Mouse (Mus musculus) intestine, postnatal 0 days (tissue): ENCODE data around the gene Snupn. TPM values are rescaled to one million over a fixed set of nuclear protein-coding genes. Genes with fewer than 3 reads are reported as not detected.

Experiments
- ATAC-seq: fragments of 200-750 bp; cut with Nextera tagmentation; 2 replicates; pipeline ENCODE4 v1.8.0; 2017; ENCODE audit warnings: mild to moderate bottlenecking, moderate TSS enrichment, moderate library complexity
- H3K27ac ChIP-seq: fragments of 300-500 bp; sonication (generic); 2 replicates; pipeline ENCODE4 v1.5.1; 2014; ENCODE audit warnings: mild to moderate bottlenecking, low read depth, low read length, moderate library complexity
- H3K27me3 ChIP-seq: fragments of 300-500 bp; sonication (generic); replicated peaks from 2 replicates; pipeline ENCODE4 v1.6.1; 2014; ENCODE audit warnings: low read length, mixed read lengths; ENCODE audit not compliant: control insufficient read depth, insufficient read depth
- H3K36me3 ChIP-seq: fragments of 300-500 bp; sonication (generic); 2 replicates; pipeline ENCODE4 v1.6.1; 2014; ENCODE audit warnings: mild to moderate bottlenecking, moderate library complexity; ENCODE audit not compliant: control insufficient read depth, insufficient read depth
- H3K4me1 ChIP-seq: fragments of 300-500 bp; sonication (generic); replicated peaks from 2 replicates; pipeline ENCODE4 v1.6.1; 2014; ENCODE audit warnings: antibody characterized with exemption, low read length, mixed read lengths; ENCODE audit not compliant: control insufficient read depth, insufficient read depth
- H3K4me2 ChIP-seq: fragments of 300-500 bp; sonication (generic); replicated peaks from 2 replicates; pipeline ENCODE4 v1.6.1; 2014; ENCODE audit warnings: low read depth, mild to moderate bottlenecking, moderate library complexity
- H3K4me3 ChIP-seq: fragments of 300-500 bp; sonication (generic); 2 replicates; pipeline ENCODE4 v1.5.1; 2014; ENCODE audit warnings: low read depth, low read length
- H3K9ac ChIP-seq: fragments of 300-500 bp; sonication (generic); 2 replicates; pipeline ENCODE4 v1.6.1; 2014; ENCODE audit warnings: mild to moderate bottlenecking, low read depth, low read length
- H3K9me3 ChIP-seq: fragments of 300-500 bp; sonication (generic); 2 replicates; pipeline ENCODE4 v1.6.1; 2016; ENCODE audit warnings: mixed run types; ENCODE audit not compliant: control insufficient read depth
- CTCF ChIP-seq: sonication (generic); IDR thresholded peaks from 2 replicates; pipeline ENCODE4 v1.5.1; 2016; ENCODE audit warnings: low read depth, mild to moderate bottlenecking, control low read depth, antibody characterized with exemption, moderate library complexity
- WGBS: fragments of 180-500 bp; shearing (Covaris S2); extraction: QIAGEN DNeasy Blood & Tissue Kit; methylation state at CpG from one replicate; pipeline ENCODE4 v1.1.7; 2014; 5-methylcytosine and 5-hydroxymethylcytosine counted together
- polyA plus RNA-seq: library from polyadenylated mRNA; unstranded; fragments of >200 nt; fragmentation: Nextera tagmentation; extraction: Ambion mirVana; gene quantifications from 2 replicates; pipeline ENCODE4 v1.2.1, GENCODE M21; 2015

The Snupn gene
- polyA plus RNA-seq, 1 experiment from 2014 or later = 5.9 TPM

- Histone ChIP-seq H3K4me2 (peak overlapping the region; percentile 81), H3K36me3 (peaks cover 8% of the 10 kb centered on the region; the same call in 1 of the 2 replicates), H3K4me3 (peak overlapping the region; percentile 27; the same call in 1 of the 2 replicates), H3K4me1 (0 out of 2 replicates have a peak, but pooled peaks cover 4% of the 10 kb centered on the region), H3K9ac (peak overlapping the region; percentile 34), H3K27me3 (no peaks in the 10 kb centered on the region), H3K9me3 (no peaks in the 10 kb centered on the region), H3K27ac (no peak overlapping the region)
- WGBS = 54% methylated on average over 8 of the region's 8 CpGs
- no peak for ATAC-seq
- TF ChIP-seq CTCF = no peak
Observed at GRCm38 (mm10) chr9:56923841-56924650, 26.6 kb upstream of the Snupn start.

GRCm38 (mm10) chr9:56924651-56925027 lies 26.0 kb upstream of the Snupn start:
- no peak overlapping the region; the same call in 1 of the 2 replicates for H3K27ac ChIP-seq
- H3K4me2 ChIP-seq = peak overlapping the region; percentile 81
- TF ChIP-seq CTCF = no peak
- ATAC-seq = no peak
- H3K9ac ChIP-seq = peak overlapping the region; percentile 34; the same call in 1 of the 2 replicates
- H3K36me3 ChIP-seq = peaks cover 8% of the 10 kb centered on the region; the same call in 1 of the 2 replicates
- 29% methylated on average over 7 of the region's 7 CpGs for WGBS
- no peaks in the 10 kb centered on the region for H3K9me3 ChIP-seq
- H3K4me3 ChIP-seq = peak overlapping the region; percentile 27
- 0 out of 2 replicates have a peak, but pooled peaks cover 4% of the 10 kb centered on the region for H3K27me3 ChIP-seq
- 0 out of 2 replicates have a peak, but pooled peaks cover 4% of the 10 kb centered on the region for H3K4me1 ChIP-seq

DNA sequence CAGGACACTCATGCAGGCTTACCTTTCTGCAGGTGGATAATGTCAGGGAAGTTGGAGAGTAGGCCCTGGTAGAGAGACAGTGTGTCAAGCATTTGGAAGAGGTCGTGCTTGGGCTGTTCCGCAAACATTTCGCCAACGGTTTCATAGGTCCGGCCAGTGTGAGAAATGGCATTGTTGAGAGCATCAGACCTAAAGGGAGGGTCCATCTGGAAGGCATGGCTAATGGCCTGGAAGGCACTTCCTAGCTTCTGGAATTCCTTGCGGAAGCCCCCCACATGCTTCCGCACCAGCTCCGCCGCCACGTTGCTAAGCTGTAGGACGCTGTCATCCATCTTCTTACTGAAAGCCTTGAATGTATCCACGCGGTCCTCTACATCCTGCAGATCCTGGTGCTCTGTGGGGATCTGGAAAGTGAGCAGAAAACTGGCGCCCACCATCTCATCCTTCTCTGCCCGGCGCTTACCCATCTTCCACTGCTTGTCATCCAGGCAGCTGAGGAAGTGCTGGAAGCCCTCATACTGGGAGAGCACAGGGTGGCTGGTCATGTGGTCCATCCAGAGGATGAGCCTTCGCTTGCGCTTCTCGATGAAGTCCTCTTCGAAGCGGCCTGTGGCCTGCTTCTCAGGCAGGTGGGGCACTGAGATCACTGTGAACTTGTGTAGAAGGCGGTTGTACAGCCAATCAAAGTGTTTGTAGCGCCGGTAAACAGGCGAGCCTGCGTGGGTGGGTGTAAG lies 25.2 kb upstream of the Snupn start:
- H3K4me1 ChIP-seq = 0 out of 2 replicates have a peak, but pooled peaks cover 4% of the 10 kb centered on the region
- ATAC-seq = no peak

DNA sequence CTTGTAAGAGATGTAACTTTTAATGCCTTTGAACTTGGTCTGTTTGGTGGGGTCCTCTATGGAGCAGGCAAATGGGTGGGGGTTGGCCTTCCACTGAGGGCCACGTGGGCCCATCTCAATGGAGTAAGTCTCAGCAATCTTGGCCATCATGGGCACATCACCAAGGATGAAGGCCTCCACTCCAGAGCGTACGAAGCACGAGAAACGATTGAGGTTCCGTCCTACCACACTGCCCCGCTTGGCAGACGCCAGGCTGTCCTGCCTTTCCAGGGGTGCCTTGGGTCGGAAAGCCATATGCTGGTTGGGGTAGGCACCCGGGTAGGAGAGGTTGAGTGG lies 24.7 kb upstream of the Snupn start:
- peak overlapping the region; percentile 81 for H3K4me2 ChIP-seq
- H3K4me1 ChIP-seq = 0 out of 2 replicates have a peak, but pooled peaks cover 4% of the 10 kb centered on the region

More for the DNA sequence above, 25.2 kb upstream of the Snupn start:
- TF ChIP-seq CTCF = no peak
- Histone ChIP-seq H3K4me2 (peak overlapping the region; percentile 81), H3K9ac (0 out of 2 replicates have a peak overlapping the region, but pooled peaks have one; percentile 34), H3K36me3 (peaks cover 8% of the 10 kb centered on the region; the same call in 1 of the 2 replicates), H3K27me3 (peaks cover 8% of the 10 kb centered on the region; the same call in 1 of the 2 replicates), H3K27ac (no peak overlapping the region), H3K9me3 (no peaks in the 10 kb centered on the region), H3K4me3 (peak overlapping the region; percentile 27)
- 77% methylated on average over 26 of the region's 26 CpGs for WGBS

DNA sequence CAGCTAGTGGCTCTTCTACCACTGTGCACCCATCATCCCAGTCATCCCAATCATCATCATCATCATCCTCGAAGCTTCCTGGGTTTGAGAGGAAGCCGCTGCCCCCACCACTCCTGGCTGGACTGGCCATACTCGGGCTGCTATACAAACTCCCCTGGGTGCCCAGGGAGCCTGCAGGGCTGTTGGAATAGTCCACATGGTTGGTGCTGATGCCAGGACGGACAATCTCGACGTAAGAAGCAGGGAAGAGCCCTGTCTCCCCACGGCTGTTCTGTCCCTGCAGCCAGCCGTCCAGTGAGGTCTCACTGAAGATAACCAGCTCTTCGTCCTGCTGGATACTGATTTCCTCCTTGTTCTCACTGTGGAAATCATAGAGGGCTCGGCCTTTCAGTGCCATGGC lies 24.3 kb upstream of the Snupn start:
- Histone ChIP-seq H3K9me3 (no peaks in the 10 kb centered on the region), H3K9ac (no peak overlapping the region), H3K36me3 (peaks cover 8% of the 10 kb centered on the region; the same call in 1 of the 2 replicates), H3K27me3 (peaks cover 15% of the 10 kb centered on the region), H3K4me2 (peak overlapping the region; percentile 81), H3K27ac (peak overlapping the region; percentile 79; the same call in 1 of the 2 replicates), H3K4me3 (peak overlapping the region; percentile 59), H3K4me1 (0 out of 2 replicates have a peak, but pooled peaks cover 4% of the 10 kb centered on the region)
- WGBS = 83% methylated on average over 10 of the region's 10 CpGs
- no peak for ATAC-seq
- TF ChIP-seq CTCF = no peak

More for the DNA sequence above, 24.7 kb upstream of the Snupn start:
- TF ChIP-seq CTCF = no peak
- H3K9ac ChIP-seq = no peak overlapping the region
- H3K4me3 ChIP-seq = no peak overlapping the region
- no peak overlapping the region for H3K27ac ChIP-seq
- WGBS = 96% methylated on average over 10 of the region's 10 CpGs
- ATAC-seq = no peak
- H3K27me3 ChIP-seq = peaks cover 14% of the 10 kb centered on the region; the same call in 1 of the 2 replicates
- peaks cover 8% of the 10 kb centered on the region; the same call in 1 of the 2 replicates for H3K36me3 ChIP-seq
- H3K9me3 ChIP-seq = no peaks in the 10 kb centered on the region
